Mouse (Mus musculus): ENCODE measurements around the gene Susd4. TPM values are rescaled to one million over a fixed set of nuclear protein-coding genes. Genes with fewer than 3 reads are reported as not detected.

The Susd4 gene
- total RNA-seq, 1 experiment from 2014 or later, result 3.6 TPM

- DNase-seq, result no peak
These were observed 23.4 kb downstream of the Susd4 start for GRCm38 (mm10) chr1:182787030-182787429.

- no peak for DNase-seq
These were observed 25.2 kb downstream of the Susd4 start for GRCm38 (mm10) chr1:182788896-182789295.

- peak; percentile 61 for DNase-seq
These were observed 28.9 kb downstream of the Susd4 start for GRCm38 (mm10) chr1:182792521-182793071.

- no peak for DNase-seq
These were observed 30.6 kb downstream of the Susd4 start for GRCm38 (mm10) chr1:182794221-182794620.

GRCm38 (mm10) chr1:182794628-182795027 lies 31.0 kb downstream of the Susd4 start:
- no peak for DNase-seq

- DNase-seq, result no peak
These were observed 33.4 kb downstream of the Susd4 start for GRCm38 (mm10) chr1:182797048-182797447.

GRCm38 (mm10) chr1:182801590-182801989 lies 37.9 kb downstream of the Susd4 start:
- no peak for DNase-seq

GRCm38 (mm10) chr1:182802891-182803290 lies 39.2 kb downstream of the Susd4 start:
- no peak for DNase-seq

GRCm38 (mm10) chr1:182813991-182814390 lies 50.3 kb downstream of the Susd4 start:
- DNase-seq, result no peak

- no peak for DNase-seq
These were observed 50.9 kb downstream of the Susd4 start for GRCm38 (mm10) chr1:182814566-182814965.

- no peak for DNase-seq
These were observed 53.4 kb downstream of the Susd4 start for GRCm38 (mm10) chr1:182817106-182817505.

GRCm38 (mm10) chr1:182817624-182818023 lies 54.0 kb downstream of the Susd4 start:
- no peak for DNase-seq

- no peak for DNase-seq
These were observed 55.3 kb downstream of the Susd4 start for GRCm38 (mm10) chr1:182818931-182819330.

- no peak for DNase-seq
These were observed 59.1 kb downstream of the Susd4 start for GRCm38 (mm10) chr1:182822729-182823128.

- DNase-seq, result no peak
These were observed 60.2 kb downstream of the Susd4 start for GRCm38 (mm10) chr1:182823723-182824421.

GRCm38 (mm10) chr1:182826557-182826956 lies 62.9 kb downstream of the Susd4 start:
- DNase-seq, result no peak

- DNase-seq, result no peak
These were observed 74.4 kb downstream of the Susd4 start for GRCm38 (mm10) chr1:182838061-182838460.

- DNase-seq, result no peak
These were observed 75.8 kb downstream of the Susd4 start for GRCm38 (mm10) chr1:182839332-182839929.

GRCm38 (mm10) chr1:182840011-182840410 lies 76.4 kb downstream of the Susd4 start:
- DNase-seq, result no peak

- DNase-seq, result no peak
These were observed 76.9 kb downstream of the Susd4 start for GRCm38 (mm10) chr1:182840606-182841005.

- no peak for DNase-seq
These were observed 85.9 kb downstream of the Susd4 start for GRCm38 (mm10) chr1:182849556-182849955.

- DNase-seq, result no peak
These were observed 86.4 kb downstream of the Susd4 start for GRCm38 (mm10) chr1:182850080-182850479.

- no peak for DNase-seq
These were observed 88.5 kb downstream of the Susd4 start for GRCm38 (mm10) chr1:182852158-182852557.

GRCm38 (mm10) chr1:182856636-182857035 lies 93.0 kb downstream of the Susd4 start:
- no peak for DNase-seq
